Mouse (Mus musculus): ENCODE results near the gene Rhod. TPM values are rescaled to one million over a fixed set of nuclear protein-coding genes. Genes with fewer than 3 reads are reported as not detected.

Gene Rhod
- polyA plus RNA-seq, 1 experiment from 2014 or later, result 57.9 TPM

GRCm38 (mm10) chr19:4451965-4452364 lies 12.7 kb upstream of the Rhod start:
- no peaks in the 10 kb centered on the region for H3K9me3 ChIP-seq (ENCODE audit: low read length)
- no peak overlapping the region for H3K4me3 ChIP-seq (ENCODE audit: low read length)
- H3K36me3 ChIP-seq (ENCODE audit: insufficient read depth, low read length), result no peaks in the 10 kb centered on the region
- H3K4me2 ChIP-seq (replicated peaks; ENCODE audit: low read depth, low read length), result no peak overlapping the region
- no peak overlapping the region for H3K27ac ChIP-seq (ENCODE audit: low read length)
- no peaks in the 10 kb centered on the region for H3K27me3 ChIP-seq (ENCODE audit: insufficient read depth, low read length)
- WGBS, result 27% methylated on average over 5 of the region's 5 CpGs
- H3K9ac ChIP-seq (replicated peaks; ENCODE audit: low read length), result no peak overlapping the region
- peaks cover 39% of the 10 kb centered on the region for H3K4me1 ChIP-seq (ENCODE audit: insufficient read depth, low read length)
- no peak for ATAC-seq (ENCODE audit: low FRiP score, low TSS enrichment)

GRCm38 (mm10) chr19:4451098-4451497 lies 11.9 kb upstream of the Rhod start:
- H3K9ac ChIP-seq (replicated peaks; ENCODE audit: low read length), result no peak overlapping the region
- WGBS, result 65% methylated on average over 8 of the region's 8 CpGs
- no peak overlapping the region for H3K4me2 ChIP-seq (replicated peaks; ENCODE audit: low read depth, low read length)
- no peaks in the 10 kb centered on the region for H3K27me3 ChIP-seq (ENCODE audit: insufficient read depth, low read length)
- H3K9me3 ChIP-seq (ENCODE audit: low read length), result no peaks in the 10 kb centered on the region
- H3K27ac ChIP-seq (ENCODE audit: low read length), result no peak overlapping the region
- ATAC-seq (ENCODE audit: low FRiP score, low TSS enrichment), result no peak
- H3K4me3 ChIP-seq (ENCODE audit: low read length), result no peak overlapping the region
- H3K4me1 ChIP-seq (ENCODE audit: insufficient read depth, low read length), result peaks cover 30% of the 10 kb centered on the region
- no peaks in the 10 kb centered on the region for H3K36me3 ChIP-seq (ENCODE audit: insufficient read depth, low read length)

GRCm38 (mm10) chr19:4450666-4451065 lies 11.4 kb upstream of the Rhod start:
- H3K9me3 ChIP-seq (ENCODE audit: low read length), result no peaks in the 10 kb centered on the region
- 54% methylated on average over 5 of the region's 5 CpGs for WGBS
- H3K9ac ChIP-seq (replicated peaks; ENCODE audit: low read length), result no peak overlapping the region
- H3K27me3 ChIP-seq (ENCODE audit: insufficient read depth, low read length), result no peaks in the 10 kb centered on the region
- ATAC-seq (ENCODE audit: low FRiP score, low TSS enrichment), result no peak
- no peak overlapping the region for H3K4me3 ChIP-seq (ENCODE audit: low read length)
- H3K4me2 ChIP-seq (replicated peaks; ENCODE audit: low read depth, low read length), result no peak overlapping the region
- H3K4me1 ChIP-seq (ENCODE audit: insufficient read depth, low read length), result peaks cover 27% of the 10 kb centered on the region
- no peaks in the 10 kb centered on the region for H3K36me3 ChIP-seq (ENCODE audit: insufficient read depth, low read length)
- H3K27ac ChIP-seq (ENCODE audit: low read length), result no peak overlapping the region

- H3K4me1 ChIP-seq (ENCODE audit: insufficient read depth, low read length), result peaks cover 27% of the 10 kb centered on the region
- no peak for ATAC-seq (ENCODE audit: low FRiP score, low TSS enrichment)
- H3K27ac ChIP-seq (ENCODE audit: low read length), result no peak overlapping the region
- H3K4me3 ChIP-seq (ENCODE audit: low read length), result no peak overlapping the region
- no peaks in the 10 kb centered on the region for H3K36me3 ChIP-seq (ENCODE audit: insufficient read depth, low read length)
- no peaks in the 10 kb centered on the region for H3K27me3 ChIP-seq (ENCODE audit: insufficient read depth, low read length)
- no peak overlapping the region for H3K4me2 ChIP-seq (replicated peaks; ENCODE audit: low read depth, low read length)
- WGBS, result 97% methylated on average over 9 of the region's 9 CpGs
- no peaks in the 10 kb centered on the region for H3K9me3 ChIP-seq (ENCODE audit: low read length)
- no peak overlapping the region for H3K9ac ChIP-seq (replicated peaks; ENCODE audit: low read length)
Measured at GRCm38 (mm10) chr19:4449230-4449629, 10.0 kb upstream of the Rhod start.

- H3K27ac ChIP-seq (ENCODE audit: low read length), result no peak overlapping the region
- WGBS, result 93% methylated on average over 9 of the region's 9 CpGs
- no peak for ATAC-seq (ENCODE audit: low FRiP score, low TSS enrichment)
- no peaks in the 10 kb centered on the region for H3K27me3 ChIP-seq (ENCODE audit: insufficient read depth, low read length)
- H3K9ac ChIP-seq (replicated peaks; ENCODE audit: low read length), result no peak overlapping the region
- no peak overlapping the region for H3K4me2 ChIP-seq (replicated peaks; ENCODE audit: low read depth, low read length)
- no peaks in the 10 kb centered on the region for H3K9me3 ChIP-seq (ENCODE audit: low read length)
- H3K4me3 ChIP-seq (ENCODE audit: low read length), result no peak overlapping the region
- H3K36me3 ChIP-seq (ENCODE audit: insufficient read depth, low read length), result no peaks in the 10 kb centered on the region
- peaks cover 18% of the 10 kb centered on the region for H3K4me1 ChIP-seq (ENCODE audit: insufficient read depth, low read length)
Measured at GRCm38 (mm10) chr19:4447445-4447844, 8.2 kb upstream of the Rhod start.

GRCm38 (mm10) chr19:4446661-4447420 lies 7.6 kb upstream of the Rhod start:
- H3K4me3 ChIP-seq (ENCODE audit: low read length), result no peak overlapping the region
- no peaks in the 10 kb centered on the region for H3K9me3 ChIP-seq (ENCODE audit: low read length)
- H3K9ac ChIP-seq (replicated peaks; ENCODE audit: low read length), result no peak overlapping the region
- no peaks in the 10 kb centered on the region for H3K27me3 ChIP-seq (ENCODE audit: insufficient read depth, low read length)
- peaks cover 17% of the 10 kb centered on the region for H3K4me1 ChIP-seq (ENCODE audit: insufficient read depth, low read length)
- no peak overlapping the region for H3K4me2 ChIP-seq (replicated peaks; ENCODE audit: low read depth, low read length)
- H3K36me3 ChIP-seq (ENCODE audit: insufficient read depth, low read length), result no peaks in the 10 kb centered on the region
- ATAC-seq (ENCODE audit: low FRiP score, low TSS enrichment), result no peak
- no peak overlapping the region for H3K27ac ChIP-seq (ENCODE audit: low read length)
- WGBS, result 85% methylated on average over 8 of the region's 8 CpGs

- Histone ChIP-seq H3K4me3 (ENCODE audit: low read length) (no peak overlapping the region), H3K36me3 (ENCODE audit: insufficient read depth, low read length) (no peaks in the 10 kb centered on the region), H3K4me1 (ENCODE audit: insufficient read depth, low read length) (peaks cover 36% of the 10 kb centered on the region), H3K4me2 (replicated peaks; ENCODE audit: low read depth, low read length) (0 out of 2 replicates have a peak overlapping the region, but pooled peaks have one; percentile 13), H3K9me3 (ENCODE audit: low read length) (no peaks in the 10 kb centered on the region), H3K9ac (replicated peaks; ENCODE audit: low read length) (no peak overlapping the region), H3K27ac (ENCODE audit: low read length) (peak overlapping the region; percentile 91), H3K27me3 (ENCODE audit: insufficient read depth, low read length) (no peaks in the 10 kb centered on the region)
- 7% methylated on average over 3 of the region's 3 CpGs for WGBS
- ATAC-seq (ENCODE audit: low FRiP score, low TSS enrichment), result peak; percentile 20; the same call in 1 of the 2 replicates
Measured at GRCm38 (mm10) chr19:4442408-4442807, 3.2 kb upstream of the Rhod start.

GRCm38 (mm10) chr19:4441621-4442161 lies 2.5 kb upstream of the Rhod start:
- peaks cover 36% of the 10 kb centered on the region for H3K4me1 ChIP-seq (ENCODE audit: insufficient read depth, low read length)
- no peak overlapping the region for H3K9ac ChIP-seq (replicated peaks; ENCODE audit: low read length)
- H3K4me3 ChIP-seq (ENCODE audit: low read length), result no peak overlapping the region; the same call in 1 of the 2 replicates
- H3K36me3 ChIP-seq (ENCODE audit: insufficient read depth, low read length), result no peaks in the 10 kb centered on the region
- no peaks in the 10 kb centered on the region for H3K27me3 ChIP-seq (ENCODE audit: insufficient read depth, low read length)
- H3K9me3 ChIP-seq (ENCODE audit: low read length), result no peaks in the 10 kb centered on the region
- peak overlapping the region; percentile 91 for H3K27ac ChIP-seq (ENCODE audit: low read length)
- 14% methylated on average over 10 of the region's 10 CpGs for WGBS
- H3K4me2 ChIP-seq (replicated peaks; ENCODE audit: low read depth, low read length), result peak overlapping the region; percentile 13; the same call in 1 of the 2 replicates
- peak; percentile 84 for ATAC-seq (ENCODE audit: low FRiP score, low TSS enrichment)

GRCm38 (mm10) chr19:4441090-4441591 lies 1.9 kb upstream of the Rhod start:
- Histone ChIP-seq H3K4me1 (ENCODE audit: insufficient read depth, low read length) (peaks cover 36% of the 10 kb centered on the region), H3K4me2 (replicated peaks; ENCODE audit: low read depth, low read length) (peak overlapping the region; percentile 90), H3K27me3 (ENCODE audit: insufficient read depth, low read length) (no peaks in the 10 kb centered on the region), H3K27ac (ENCODE audit: low read length) (peak overlapping the region; percentile 91), H3K4me3 (ENCODE audit: low read length) (no peak overlapping the region), H3K9me3 (ENCODE audit: low read length) (no peaks in the 10 kb centered on the region), H3K36me3 (ENCODE audit: insufficient read depth, low read length) (peaks cover 3% of the 10 kb centered on the region; the same call in 1 of the 2 replicates), H3K9ac (replicated peaks; ENCODE audit: low read length) (no peak overlapping the region)
- WGBS, result 27% methylated on average over 6 of the region's 6 CpGs
- no peak for ATAC-seq (ENCODE audit: low FRiP score, low TSS enrichment)

GRCm38 (mm10) chr19:4440222-4440621 lies 990 bp upstream of the Rhod start:
- Histone ChIP-seq H3K27ac (ENCODE audit: low read length) (peak overlapping the region; percentile 91), H3K4me3 (ENCODE audit: low read length) (peak overlapping the region; percentile 74), H3K4me1 (ENCODE audit: insufficient read depth, low read length) (peaks cover 36% of the 10 kb centered on the region), H3K4me2 (replicated peaks; ENCODE audit: low read depth, low read length) (peak overlapping the region; percentile 90), H3K36me3 (ENCODE audit: insufficient read depth, low read length) (peaks cover 13% of the 10 kb centered on the region; the same call in 1 of the 2 replicates), H3K9me3 (ENCODE audit: low read length) (peaks cover 4% of the 10 kb centered on the region; the same call in 1 of the 2 replicates), H3K27me3 (ENCODE audit: insufficient read depth, low read length) (no peaks in the 10 kb centered on the region), H3K9ac (replicated peaks; ENCODE audit: low read length) (peak overlapping the region; percentile 81)
- no peak for ATAC-seq (ENCODE audit: low FRiP score, low TSS enrichment)
- 9% methylated on average over 8 of the region's 8 CpGs for WGBS

All from kidney, embryonic 16.5 days (tissue).